Mouse (Mus musculus) stomach, embryonic 15.5 days (tissue): ENCODE measurements around the gene Rars2. TPM values are rescaled to one million over a fixed set of nuclear protein-coding genes. Genes with fewer than 3 reads are reported as not detected.

Experiments
- ATAC-seq: fragments of 200-750 bp; cut with Nextera tagmentation; 2 replicates; pipeline ENCODE4 v1.8.0; 2017; ENCODE audit warnings: low read depth, moderate number of reproducible peaks, moderate TSS enrichment; ENCODE audit not compliant: insufficient read depth, low FRiP score
- H3K27ac ChIP-seq: fragments of 300-500 bp; sonication (generic); 2 replicates; pipeline ENCODE4 v1.5.1; 2015; ENCODE audit warnings: mild to moderate bottlenecking, inconsistent platforms
- H3K27me3 ChIP-seq: fragments of 300-500 bp; sonication (generic); replicated peaks from 2 replicates; pipeline ENCODE4 v1.6.1; 2015; ENCODE audit warnings: inconsistent platforms
- H3K36me3 ChIP-seq: fragments of 300-500 bp; sonication (generic); 2 replicates; pipeline ENCODE4 v1.6.1; 2015; ENCODE audit warnings: inconsistent platforms
- H3K4me1 ChIP-seq: fragments of 300-500 bp; sonication (generic); 2 replicates; pipeline ENCODE4 v1.6.1; 2015; ENCODE audit warnings: inconsistent platforms
- H3K4me2 ChIP-seq: fragments of 300-500 bp; sonication (generic); 2 replicates; pipeline ENCODE4 v1.6.1; 2015; ENCODE audit warnings: mild to moderate bottlenecking, inconsistent platforms
- H3K4me3 ChIP-seq: fragments of 300-500 bp; sonication (generic); replicated peaks from 2 replicates; pipeline ENCODE4 v1.5.1; 2015; ENCODE audit warnings: inconsistent platforms
- H3K9ac ChIP-seq: fragments of 300-500 bp; sonication (generic); 2 replicates; pipeline ENCODE4 v1.6.1; 2015; ENCODE audit warnings: inconsistent platforms
- H3K9me3 ChIP-seq: fragments of 300-500 bp; sonication (generic); 2 replicates; pipeline ENCODE4 v1.6.1; 2016; ENCODE audit warnings: inconsistent platforms
- whole genome bisulfite sequencing: fragments of 180-500 bp; shearing (Covaris S2); methylation state at CpG from one replicate; pipeline ENCODE4 v1.1.7; 2015; 5-methylcytosine and 5-hydroxymethylcytosine counted together
- polyA plus RNA-seq: library from polyadenylated mRNA; unstranded; fragments of >200 nt; fragmentation: Nextera tagmentation; extraction: Ambion mirVana; gene quantifications from 2 replicates; pipeline ENCODE4 v1.2.1, GENCODE M21; 2015

Gene Rars2
- polyA plus RNA-seq, 1 experiment from 2014 or later, result 66.1 TPM

GRCm38 (mm10) chr4:34644779-34645178 lies 30.0 kb downstream of the Rars2 start:
- H3K36me3 ChIP-seq, result peaks cover 26% of the 10 kb centered on the region
- H3K4me2 ChIP-seq, result no peak overlapping the region
- H3K4me3 ChIP-seq, result no peak overlapping the region
- H3K27me3 ChIP-seq, result no peaks in the 10 kb centered on the region
- no peak for ATAC-seq
- no peak overlapping the region for H3K9ac ChIP-seq
- H3K4me1 ChIP-seq, result no peaks in the 10 kb centered on the region
- H3K27ac ChIP-seq, result no peak overlapping the region
- H3K9me3 ChIP-seq, result no peaks in the 10 kb centered on the region

DNA sequence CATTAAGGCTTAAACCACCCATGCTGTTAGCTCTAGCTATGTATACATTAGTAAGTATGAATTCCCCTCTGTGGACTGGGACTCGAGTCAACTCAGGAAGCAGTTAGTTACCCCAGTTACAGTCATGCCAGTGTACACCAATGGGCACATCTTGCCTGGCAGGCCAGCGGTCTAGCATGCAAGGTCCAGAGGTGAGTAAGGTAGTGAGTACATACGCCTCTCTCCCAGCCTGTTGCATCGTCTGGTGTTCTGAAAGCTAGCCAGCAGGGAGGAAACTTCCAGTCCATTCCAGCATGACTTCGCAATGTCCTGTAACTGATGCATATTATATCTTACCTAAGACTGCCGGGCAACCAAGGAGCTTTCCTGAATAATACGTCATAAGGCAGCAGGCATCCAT lies 38.4 kb downstream of the Rars2 start:
- H3K9ac ChIP-seq, result no peak overlapping the region
- WGBS, result 88% methylated on average over 7 of the region's 7 CpGs
- no peak for ATAC-seq
- H3K4me1 ChIP-seq, result no peaks in the 10 kb centered on the region
- no peaks in the 10 kb centered on the region for H3K9me3 ChIP-seq
- no peaks in the 10 kb centered on the region for H3K27me3 ChIP-seq
- no peak overlapping the region for H3K4me2 ChIP-seq
- peaks cover 15% of the 10 kb centered on the region for H3K36me3 ChIP-seq
- no peak overlapping the region for H3K27ac ChIP-seq
- H3K4me3 ChIP-seq, result no peak overlapping the region

DNA sequence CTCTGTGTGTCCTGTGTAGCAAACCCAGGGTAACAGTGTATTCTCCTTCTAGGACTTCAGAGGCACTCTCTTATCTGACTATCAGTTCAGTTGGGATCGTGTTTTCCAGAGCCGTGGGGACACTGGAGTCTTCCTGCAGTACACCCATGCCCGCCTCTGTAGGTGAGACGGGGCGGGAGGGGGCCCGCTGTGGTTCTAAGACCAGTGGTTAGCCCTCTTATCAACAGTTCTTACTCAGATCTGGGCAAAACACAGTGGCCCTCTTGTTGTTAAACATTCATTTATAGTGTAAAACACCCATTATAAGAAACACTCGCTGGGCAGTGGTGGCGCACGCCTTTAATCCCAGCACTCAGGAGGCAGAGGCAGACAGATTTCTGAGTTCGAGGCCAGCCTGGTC lies 41.3 kb downstream of the Rars2 start:
- H3K4me2 ChIP-seq, result no peak overlapping the region
- no peaks in the 10 kb centered on the region for H3K9me3 ChIP-seq
- ATAC-seq, result no peak
- H3K9ac ChIP-seq, result no peak overlapping the region
- 95% methylated on average over 10 of the region's 10 CpGs for WGBS
- H3K27ac ChIP-seq, result no peak overlapping the region
- H3K4me3 ChIP-seq, result no peak overlapping the region
- H3K4me1 ChIP-seq, result no peaks in the 10 kb centered on the region
- peaks cover 22% of the 10 kb centered on the region for H3K36me3 ChIP-seq
- H3K27me3 ChIP-seq, result no peaks in the 10 kb centered on the region

- peaks cover 37% of the 10 kb centered on the region for H3K36me3 ChIP-seq
- no peaks in the 10 kb centered on the region for H3K27me3 ChIP-seq
- H3K4me3 ChIP-seq, result no peak overlapping the region
- no peaks in the 10 kb centered on the region for H3K9me3 ChIP-seq
- WGBS, result 90% methylated on average over 2 of the region's 2 CpGs
- H3K4me2 ChIP-seq, result no peak overlapping the region
- no peak overlapping the region for H3K9ac ChIP-seq
- H3K27ac ChIP-seq, result no peak overlapping the region
- H3K4me1 ChIP-seq, result no peaks in the 10 kb centered on the region
- no peak for ATAC-seq
Measured at GRCm38 (mm10) chr4:34659012-34659411, 44.3 kb downstream of the Rars2 start.

- peaks cover 38% of the 10 kb centered on the region for H3K36me3 ChIP-seq
- no peak for ATAC-seq
- WGBS, result 92% methylated on average over 2 of the region's 2 CpGs
Measured at GRCm38 (mm10) chr4:34661514-34661913, 46.8 kb downstream of the Rars2 start.

DNA sequence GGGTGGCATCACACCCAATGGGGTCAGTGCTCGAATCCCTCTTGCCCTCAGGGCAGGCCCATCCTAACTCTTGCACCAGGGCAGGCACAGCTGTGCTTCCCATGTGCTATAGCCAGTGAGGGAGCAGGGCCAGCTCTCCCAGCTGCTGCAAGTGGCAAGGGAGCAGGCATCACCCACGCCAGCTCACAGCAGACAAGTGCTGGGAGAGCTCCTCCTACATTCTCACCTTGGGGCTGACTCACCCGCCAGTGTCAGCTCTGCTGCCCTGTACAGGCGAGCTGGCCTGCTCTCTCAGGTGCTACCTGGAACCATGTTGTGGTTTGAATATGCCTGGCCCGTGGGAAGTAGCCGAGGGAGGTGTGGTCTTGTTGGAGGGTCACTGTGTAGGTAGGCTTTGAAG lies 47.2 kb downstream of the Rars2 start:
- Histone ChIP-seq H3K4me1 (no peaks in the 10 kb centered on the region), H3K9ac (no peak overlapping the region), H3K36me3 (peaks cover 39% of the 10 kb centered on the region), H3K4me3 (no peak overlapping the region), H3K9me3 (no peaks in the 10 kb centered on the region), H3K27ac (no peak overlapping the region), H3K27me3 (no peaks in the 10 kb centered on the region), H3K4me2 (no peak overlapping the region)
- WGBS, result 81% methylated on average over 6 of the region's 6 CpGs
- ATAC-seq, result no peak

More at GRCm38 (mm10) chr4:34661514-34661913, 46.8 kb downstream of the Rars2 start:
- no peak overlapping the region for H3K4me2 ChIP-seq
- no peak overlapping the region for H3K4me3 ChIP-seq
- H3K4me1 ChIP-seq, result no peaks in the 10 kb centered on the region
- no peak overlapping the region for H3K27ac ChIP-seq
- H3K9me3 ChIP-seq, result no peaks in the 10 kb centered on the region
- no peaks in the 10 kb centered on the region for H3K27me3 ChIP-seq
- H3K9ac ChIP-seq, result no peak overlapping the region

DNA sequence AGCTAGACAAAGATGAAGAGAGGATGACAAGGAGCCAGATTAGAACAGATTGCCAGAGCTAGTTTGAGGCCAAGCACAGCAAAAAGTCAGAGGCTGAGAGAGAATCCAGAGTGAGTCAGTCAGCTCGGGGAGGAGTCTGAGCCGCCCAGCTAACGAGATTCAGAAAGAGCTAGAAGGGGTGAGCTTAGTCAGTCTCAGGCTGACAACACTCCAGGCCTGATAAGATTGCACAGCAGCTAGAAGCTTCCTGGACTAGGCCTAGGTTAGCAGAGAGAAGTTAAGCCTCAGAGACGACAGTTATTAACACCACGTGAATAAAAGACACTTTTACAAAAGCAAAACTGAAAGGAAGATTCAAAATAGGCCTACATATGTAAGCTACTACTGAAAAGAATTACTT lies 53.2 kb downstream of the Rars2 start:
- H3K36me3 ChIP-seq, result peaks cover 28% of the 10 kb centered on the region
- 84% methylated on average over 5 of the region's 5 CpGs for WGBS
- no peak overlapping the region for H3K4me3 ChIP-seq
- ATAC-seq, result no peak
- no peaks in the 10 kb centered on the region for H3K9me3 ChIP-seq
- no peak overlapping the region for H3K9ac ChIP-seq
- no peak overlapping the region for H3K4me2 ChIP-seq
- no peak overlapping the region for H3K27ac ChIP-seq
- no peaks in the 10 kb centered on the region for H3K4me1 ChIP-seq
- no peaks in the 10 kb centered on the region for H3K27me3 ChIP-seq

DNA sequence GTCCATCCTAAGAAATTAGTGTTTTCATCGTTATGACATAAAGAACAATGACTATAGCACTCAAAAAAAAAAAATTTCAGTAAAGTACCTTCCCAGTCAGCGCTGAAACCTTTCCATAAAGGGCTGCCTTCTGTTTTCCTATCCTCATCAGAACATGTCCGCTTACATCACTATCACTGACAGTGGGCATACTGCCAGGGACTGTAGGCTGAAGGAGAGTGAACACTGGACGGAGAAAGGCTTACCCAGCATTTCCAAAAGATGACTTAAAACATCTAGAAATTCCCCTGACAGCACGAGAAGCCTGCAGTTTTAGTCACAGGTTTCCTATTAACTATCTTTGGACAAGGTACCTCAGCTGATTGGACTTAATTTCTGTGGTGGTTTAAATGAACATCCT lies 59.0 kb downstream of the Rars2 start:
- Histone ChIP-seq H3K9ac (no peak overlapping the region), H3K9me3 (no peaks in the 10 kb centered on the region), H3K27me3 (no peaks in the 10 kb centered on the region), H3K4me2 (no peak overlapping the region), H3K27ac (no peak overlapping the region), H3K4me1 (no peaks in the 10 kb centered on the region), H3K4me3 (no peak overlapping the region), H3K36me3 (peaks cover 14% of the 10 kb centered on the region; the same call in 1 of the 2 replicates)
- ATAC-seq, result no peak
- WGBS, result 86% methylated on average over 5 of the region's 5 CpGs

DNA sequence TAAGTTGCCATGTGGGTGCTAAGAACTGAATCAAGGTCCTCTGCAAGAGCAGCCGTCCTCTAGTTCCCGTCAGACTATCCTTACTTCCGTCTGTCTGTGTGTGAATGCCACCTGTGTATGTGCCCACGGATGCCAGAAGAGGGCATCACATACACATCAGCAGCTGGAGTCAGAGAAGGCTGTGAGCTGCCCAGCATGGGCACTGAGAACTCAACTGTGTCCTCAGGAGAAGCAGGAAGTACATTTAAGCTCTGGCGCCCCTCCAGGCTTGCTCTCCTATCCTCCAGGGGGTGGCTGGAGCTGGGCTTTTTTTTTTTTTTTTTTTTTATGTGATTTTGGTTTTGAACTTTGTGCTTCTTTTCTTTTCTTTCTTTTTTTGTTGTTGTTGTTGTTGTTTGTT lies 65.8 kb downstream of the Rars2 start:
- ATAC-seq, result no peak
- Histone ChIP-seq H3K27me3 (no peaks in the 10 kb centered on the region), H3K36me3 (peaks cover 6% of the 10 kb centered on the region; the same call in 1 of the 2 replicates), H3K4me2 (no peak overlapping the region), H3K4me1 (no peaks in the 10 kb centered on the region), H3K9ac (no peak overlapping the region), H3K9me3 (no peaks in the 10 kb centered on the region), H3K27ac (no peak overlapping the region), H3K4me3 (no peak overlapping the region)
- WGBS, result 83% methylated on average over 5 of the region's 5 CpGs

DNA sequence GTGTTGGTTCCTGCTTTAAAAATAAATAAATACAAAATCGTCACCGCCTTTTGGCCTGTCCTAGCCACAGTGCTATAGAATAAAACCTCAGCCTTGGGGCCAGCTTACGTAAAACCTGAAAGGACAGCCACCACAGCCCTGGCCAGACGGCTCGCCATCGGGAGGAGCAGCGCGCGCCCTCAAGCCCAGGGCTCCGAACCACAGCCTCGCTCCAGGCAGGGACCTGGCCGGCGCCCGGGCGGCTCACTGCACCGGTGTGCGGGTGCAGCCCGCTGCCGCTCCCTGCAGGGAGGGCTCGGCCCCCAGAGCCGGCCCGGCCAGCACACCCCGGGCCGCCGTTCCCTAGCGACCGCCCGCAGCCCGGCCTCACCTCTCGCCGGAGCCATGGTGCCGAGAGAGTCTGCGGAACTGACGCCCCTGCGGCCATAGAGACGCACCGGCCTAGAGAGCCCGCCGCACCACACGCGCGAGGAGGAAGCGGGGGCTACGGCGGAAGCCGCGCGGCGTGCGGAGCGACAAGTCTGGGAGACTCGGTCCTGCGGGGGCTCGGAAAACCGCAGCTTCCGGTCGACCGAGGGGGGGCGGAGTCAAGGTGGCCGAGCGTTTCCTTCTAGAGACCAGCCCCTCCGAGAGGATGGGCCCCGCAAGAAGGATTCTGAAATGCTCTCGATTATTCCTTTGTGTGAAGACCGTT lies 72.3 kb downstream of the Rars2 start, which contains the start of gene Slc35a1:
Slc35a1 (minus strand) TSS at position 565 of the 694 bp plus-strand sequence.
- Histone ChIP-seq H3K4me1 (no peaks in the 10 kb centered on the region), H3K9ac (peak within 1 kb of the TSS; percentile 82), H3K4me3 (peak within 1 kb of the TSS; percentile 68), H3K27ac (peak within 1 kb of the TSS; percentile 89), H3K36me3 (no peaks in the 10 kb centered on the region), H3K9me3 (no peaks in the 10 kb centered on the region), H3K4me2 (peak within 1 kb of the TSS; percentile 57), H3K27me3 (no peaks in the 10 kb centered on the region)
- ATAC-seq, result peak; percentile 96
- WGBS, result under 1% methylated on average over 64 of the region's 65 CpGs

DNA sequence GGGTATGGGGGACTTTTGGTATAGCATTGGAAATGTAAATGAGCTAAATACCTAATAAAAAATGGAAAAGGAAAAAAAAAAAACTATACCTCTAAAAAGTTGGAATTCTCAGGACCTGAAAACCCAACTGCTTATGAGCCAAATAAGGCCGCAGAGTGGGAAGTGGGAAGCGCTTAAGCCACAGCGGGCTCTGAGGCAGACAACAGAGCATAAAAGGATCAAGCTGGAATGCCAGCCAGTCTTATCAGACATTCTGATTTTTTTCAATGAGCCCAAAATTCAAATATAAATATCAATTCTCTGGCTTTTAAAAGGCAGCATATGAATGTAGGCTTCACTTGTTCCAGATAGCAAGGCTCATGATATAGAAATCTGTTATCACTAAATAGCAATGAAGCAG lies 73.3 kb downstream of the Rars2 start:
- Histone ChIP-seq H3K27ac (no peak overlapping the region), H3K9ac (no peak overlapping the region), H3K27me3 (no peaks in the 10 kb centered on the region), H3K4me1 (no peaks in the 10 kb centered on the region), H3K4me3 (no peak overlapping the region), H3K4me2 (peak overlapping the region; percentile 27; the same call in 1 of the 2 replicates), H3K36me3 (no peaks in the 10 kb centered on the region), H3K9me3 (no peaks in the 10 kb centered on the region)
- 60% methylated on average over 3 of the region's 3 CpGs for WGBS
- no peak for ATAC-seq

GRCm38 (mm10) chr4:34701528-34701927 lies 86.8 kb downstream of the Rars2 start:
- Histone ChIP-seq H3K4me2 (no peak overlapping the region), H3K9me3 (no peaks in the 10 kb centered on the region), H3K4me1 (no peaks in the 10 kb centered on the region), H3K4me3 (no peak overlapping the region), H3K36me3 (no peaks in the 10 kb centered on the region), H3K27ac (no peak overlapping the region), H3K9ac (no peak overlapping the region), H3K27me3 (no peaks in the 10 kb centered on the region)
- WGBS, result 57% methylated on average over 5 of the region's 5 CpGs
- no peak for ATAC-seq

DNA sequence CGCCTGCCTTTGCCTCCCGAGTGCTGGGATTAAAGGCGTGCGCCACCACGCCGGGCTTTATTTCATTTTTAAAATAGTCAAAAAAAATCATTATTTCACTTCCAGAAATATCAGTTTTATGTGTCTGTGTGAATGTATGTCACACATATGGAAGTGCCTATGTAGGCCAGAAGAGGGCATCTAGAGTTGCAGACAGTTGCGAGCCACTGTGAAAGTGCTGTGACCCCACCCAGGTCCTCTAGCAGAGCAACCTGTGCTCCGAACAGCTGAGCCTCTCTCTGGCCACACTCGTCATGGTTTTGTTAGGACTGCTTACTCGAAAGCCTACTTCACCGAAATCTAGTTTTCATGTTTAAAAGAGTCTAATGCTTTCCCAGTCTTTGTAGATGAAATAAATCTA lies 87.5 kb downstream of the Rars2 start:
- Histone ChIP-seq H3K9ac (no peak overlapping the region), H3K4me2 (no peak overlapping the region), H3K27me3 (no peaks in the 10 kb centered on the region), H3K4me3 (no peak overlapping the region), H3K27ac (no peak overlapping the region), H3K4me1 (no peaks in the 10 kb centered on the region), H3K9me3 (no peaks in the 10 kb centered on the region), H3K36me3 (no peaks in the 10 kb centered on the region)
- ATAC-seq, result no peak
- WGBS, result 95% methylated on average over 11 of the region's 11 CpGs
